Mouse (Mus musculus): ENCODE results near the gene Rims1. TPM values are rescaled to one million over a fixed set of nuclear protein-coding genes. Genes with fewer than 3 reads are reported as not detected.

Rims1 gene
- polyA plus RNA-seq, 1 experiment from 2014 or later, result 1.2 TPM

GRCm38 (mm10) chr1:22787616-22788015 is 18.2 kb downstream of the Rims1 start:
- no peak overlapping the region for H3K27ac ChIP-seq (ENCODE audit: low read length)
- no peaks in the 10 kb centered on the region for H3K27me3 ChIP-seq (ENCODE audit: control insufficient read depth, insufficient read depth, low read length)
- ATAC-seq (replicated peaks; ENCODE audit: extremely low read depth, insufficient read depth, low FRiP score), result no peak
- 92% methylated on average over 5 of the region's 5 CpGs for WGBS
- no peaks in the 10 kb centered on the region for H3K36me3 ChIP-seq (ENCODE audit: control insufficient read depth, insufficient read depth)
- no peaks in the 10 kb centered on the region for H3K4me1 ChIP-seq (ENCODE audit: control insufficient read depth, insufficient read depth, low read length)
- H3K4me2 ChIP-seq (ENCODE audit: low read depth, low read length), result no peak overlapping the region
- H3K4me3 ChIP-seq (ENCODE audit: low read length), result no peak overlapping the region
- H3K9me3 ChIP-seq (replicated peaks; ENCODE audit: control insufficient read depth, low read length), result no peaks in the 10 kb centered on the region
- no peak overlapping the region for H3K9ac ChIP-seq (ENCODE audit: low read length)

- no peak for ATAC-seq (replicated peaks; ENCODE audit: extremely low read depth, insufficient read depth, low FRiP score)
- Histone ChIP-seq H3K9me3 (replicated peaks; ENCODE audit: control insufficient read depth, low read length) (no peaks in the 10 kb centered on the region), H3K4me1 (ENCODE audit: control insufficient read depth, insufficient read depth, low read length) (no peaks in the 10 kb centered on the region), H3K4me2 (ENCODE audit: low read depth, low read length) (no peak overlapping the region), H3K27ac (ENCODE audit: low read length) (no peak overlapping the region), H3K4me3 (ENCODE audit: low read length) (no peak overlapping the region), H3K9ac (ENCODE audit: low read length) (no peak overlapping the region), H3K36me3 (ENCODE audit: control insufficient read depth, insufficient read depth) (no peaks in the 10 kb centered on the region), H3K27me3 (ENCODE audit: control insufficient read depth, insufficient read depth, low read length) (no peaks in the 10 kb centered on the region)
- 79% methylated on average over 7 of the region's 7 CpGs for WGBS
Observed at GRCm38 (mm10) chr1:22770530-22771254, 35.1 kb downstream of the Rims1 start.

GRCm38 (mm10) chr1:22763376-22763775 is 42.4 kb downstream of the Rims1 start:
- no peaks in the 10 kb centered on the region for H3K4me1 ChIP-seq (ENCODE audit: control insufficient read depth, insufficient read depth, low read length)
- no peaks in the 10 kb centered on the region for H3K9me3 ChIP-seq (replicated peaks; ENCODE audit: control insufficient read depth, low read length)
- H3K36me3 ChIP-seq (ENCODE audit: control insufficient read depth, insufficient read depth), result no peaks in the 10 kb centered on the region
- no peak for ATAC-seq (replicated peaks; ENCODE audit: extremely low read depth, insufficient read depth, low FRiP score)
- H3K27me3 ChIP-seq (ENCODE audit: control insufficient read depth, insufficient read depth, low read length), result no peaks in the 10 kb centered on the region
- H3K4me2 ChIP-seq (ENCODE audit: low read depth, low read length), result no peak overlapping the region
- no peak overlapping the region for H3K4me3 ChIP-seq (ENCODE audit: low read length)
- H3K27ac ChIP-seq (ENCODE audit: low read length), result no peak overlapping the region
- H3K9ac ChIP-seq (ENCODE audit: low read length), result no peak overlapping the region
- WGBS, result 73% methylated on average over 4 of the region's 4 CpGs

- Histone ChIP-seq H3K27ac (ENCODE audit: low read length) (no peak overlapping the region), H3K9me3 (replicated peaks; ENCODE audit: control insufficient read depth, low read length) (no peaks in the 10 kb centered on the region), H3K4me2 (ENCODE audit: low read depth, low read length) (no peak overlapping the region), H3K4me1 (ENCODE audit: control insufficient read depth, insufficient read depth, low read length) (no peaks in the 10 kb centered on the region), H3K36me3 (ENCODE audit: control insufficient read depth, insufficient read depth) (no peaks in the 10 kb centered on the region), H3K27me3 (ENCODE audit: control insufficient read depth, insufficient read depth, low read length) (no peaks in the 10 kb centered on the region), H3K9ac (ENCODE audit: low read length) (no peak overlapping the region), H3K4me3 (ENCODE audit: low read length) (no peak overlapping the region)
- ATAC-seq (replicated peaks; ENCODE audit: extremely low read depth, insufficient read depth, low FRiP score), result no peak
- 88% methylated on average over 5 of the region's 5 CpGs for WGBS
Observed at GRCm38 (mm10) chr1:22762780-22763179, 43.0 kb downstream of the Rims1 start.

- H3K4me3 ChIP-seq (ENCODE audit: low read length), result no peak overlapping the region
- no peaks in the 10 kb centered on the region for H3K36me3 ChIP-seq (ENCODE audit: control insufficient read depth, insufficient read depth)
- ATAC-seq (replicated peaks; ENCODE audit: extremely low read depth, insufficient read depth, low FRiP score), result no peak
- H3K4me2 ChIP-seq (ENCODE audit: low read depth, low read length), result no peak overlapping the region
- H3K27ac ChIP-seq (ENCODE audit: low read length), result no peak overlapping the region
- H3K9me3 ChIP-seq (replicated peaks; ENCODE audit: control insufficient read depth, low read length), result no peaks in the 10 kb centered on the region
- no peaks in the 10 kb centered on the region for H3K4me1 ChIP-seq (ENCODE audit: control insufficient read depth, insufficient read depth, low read length)
- H3K9ac ChIP-seq (ENCODE audit: low read length), result no peak overlapping the region
- no peaks in the 10 kb centered on the region for H3K27me3 ChIP-seq (ENCODE audit: control insufficient read depth, insufficient read depth, low read length)
- 64% methylated on average over 2 of the region's 2 CpGs for WGBS
Observed at GRCm38 (mm10) chr1:22750536-22750935, 55.3 kb downstream of the Rims1 start.

- Histone ChIP-seq H3K4me1 (ENCODE audit: control insufficient read depth, insufficient read depth, low read length) (no peaks in the 10 kb centered on the region), H3K36me3 (ENCODE audit: control insufficient read depth, insufficient read depth) (no peaks in the 10 kb centered on the region), H3K27ac (ENCODE audit: low read length) (no peak overlapping the region), H3K4me3 (ENCODE audit: low read length) (no peak overlapping the region), H3K4me2 (ENCODE audit: low read depth, low read length) (no peak overlapping the region), H3K9me3 (replicated peaks; ENCODE audit: control insufficient read depth, low read length) (no peaks in the 10 kb centered on the region), H3K27me3 (ENCODE audit: control insufficient read depth, insufficient read depth, low read length) (no peaks in the 10 kb centered on the region), H3K9ac (ENCODE audit: low read length) (no peak overlapping the region)
- 82% methylated on average over 5 of the region's 5 CpGs for WGBS
- no peak for ATAC-seq (replicated peaks; ENCODE audit: extremely low read depth, insufficient read depth, low FRiP score)
Observed at GRCm38 (mm10) chr1:22744655-22745054, 61.1 kb downstream of the Rims1 start.

- Histone ChIP-seq H3K9ac (ENCODE audit: low read length) (no peak overlapping the region), H3K4me2 (ENCODE audit: low read depth, low read length) (no peak overlapping the region), H3K4me3 (ENCODE audit: low read length) (no peak overlapping the region), H3K27ac (ENCODE audit: low read length) (no peak overlapping the region), H3K4me1 (ENCODE audit: control insufficient read depth, insufficient read depth, low read length) (no peaks in the 10 kb centered on the region), H3K27me3 (ENCODE audit: control insufficient read depth, insufficient read depth, low read length) (no peaks in the 10 kb centered on the region), H3K36me3 (ENCODE audit: control insufficient read depth, insufficient read depth) (no peaks in the 10 kb centered on the region), H3K9me3 (replicated peaks; ENCODE audit: control insufficient read depth, low read length) (no peaks in the 10 kb centered on the region)
- ATAC-seq (replicated peaks; ENCODE audit: extremely low read depth, insufficient read depth, low FRiP score), result no peak
- WGBS, result 88% methylated on average over 6 of the region's 6 CpGs
Observed at GRCm38 (mm10) chr1:22737491-22737890, 68.3 kb downstream of the Rims1 start.

GRCm38 (mm10) chr1:22734429-22734828 is 71.4 kb downstream of the Rims1 start:
- H3K27me3 ChIP-seq (ENCODE audit: control insufficient read depth, insufficient read depth, low read length), result no peaks in the 10 kb centered on the region
- no peak overlapping the region for H3K27ac ChIP-seq (ENCODE audit: low read length)
- H3K9ac ChIP-seq (ENCODE audit: low read length), result no peak overlapping the region
- H3K36me3 ChIP-seq (ENCODE audit: control insufficient read depth, insufficient read depth), result no peaks in the 10 kb centered on the region
- 89% methylated on average over 2 of the region's 2 CpGs for WGBS
- H3K9me3 ChIP-seq (replicated peaks; ENCODE audit: control insufficient read depth, low read length), result no peaks in the 10 kb centered on the region
- no peak overlapping the region for H3K4me3 ChIP-seq (ENCODE audit: low read length)
- H3K4me1 ChIP-seq (ENCODE audit: control insufficient read depth, insufficient read depth, low read length), result no peaks in the 10 kb centered on the region
- no peak overlapping the region for H3K4me2 ChIP-seq (ENCODE audit: low read depth, low read length)
- no peak for ATAC-seq (replicated peaks; ENCODE audit: extremely low read depth, insufficient read depth, low FRiP score)

GRCm38 (mm10) chr1:22733281-22733680 is 72.5 kb downstream of the Rims1 start:
- Histone ChIP-seq H3K9me3 (replicated peaks; ENCODE audit: control insufficient read depth, low read length) (no peaks in the 10 kb centered on the region), H3K27me3 (ENCODE audit: control insufficient read depth, insufficient read depth, low read length) (no peaks in the 10 kb centered on the region), H3K27ac (ENCODE audit: low read length) (no peak overlapping the region), H3K4me1 (ENCODE audit: control insufficient read depth, insufficient read depth, low read length) (peaks cover under 1% of the 10 kb centered on the region), H3K4me3 (ENCODE audit: low read length) (no peak overlapping the region), H3K36me3 (ENCODE audit: control insufficient read depth, insufficient read depth) (no peaks in the 10 kb centered on the region), H3K9ac (ENCODE audit: low read length) (no peak overlapping the region), H3K4me2 (ENCODE audit: low read depth, low read length) (no peak overlapping the region)
- ATAC-seq (replicated peaks; ENCODE audit: extremely low read depth, insufficient read depth, low FRiP score), result no peak
- 84% methylated on average over 1 of the region's 1 CpGs for WGBS
